Mouse (Mus musculus) adipose tissue, adult 10 weeks (tissue): ENCODE results near the gene Cdc45. TPM values are rescaled to one million over a fixed set of nuclear protein-coding genes. Genes with fewer than 3 reads are reported as not detected.

Experiments used
- polyA plus RNA-seq: library from polyadenylated mRNA; stranded (reverse); fragments of 350-450 nt; fragmentation: Illumina TruSeq; extraction: RNeasy Lipid Tissue Mini Kit (QIAGEN cat#74804); gene quantifications from one replicate; pipeline ENCODE4 v1.2.3, GENCODE M21; 2014; ENCODE audit warnings: low read depth, low replicate concordance

Cdc45 gene
- polyA plus RNA-seq: 5.4 TPM

DNA sequence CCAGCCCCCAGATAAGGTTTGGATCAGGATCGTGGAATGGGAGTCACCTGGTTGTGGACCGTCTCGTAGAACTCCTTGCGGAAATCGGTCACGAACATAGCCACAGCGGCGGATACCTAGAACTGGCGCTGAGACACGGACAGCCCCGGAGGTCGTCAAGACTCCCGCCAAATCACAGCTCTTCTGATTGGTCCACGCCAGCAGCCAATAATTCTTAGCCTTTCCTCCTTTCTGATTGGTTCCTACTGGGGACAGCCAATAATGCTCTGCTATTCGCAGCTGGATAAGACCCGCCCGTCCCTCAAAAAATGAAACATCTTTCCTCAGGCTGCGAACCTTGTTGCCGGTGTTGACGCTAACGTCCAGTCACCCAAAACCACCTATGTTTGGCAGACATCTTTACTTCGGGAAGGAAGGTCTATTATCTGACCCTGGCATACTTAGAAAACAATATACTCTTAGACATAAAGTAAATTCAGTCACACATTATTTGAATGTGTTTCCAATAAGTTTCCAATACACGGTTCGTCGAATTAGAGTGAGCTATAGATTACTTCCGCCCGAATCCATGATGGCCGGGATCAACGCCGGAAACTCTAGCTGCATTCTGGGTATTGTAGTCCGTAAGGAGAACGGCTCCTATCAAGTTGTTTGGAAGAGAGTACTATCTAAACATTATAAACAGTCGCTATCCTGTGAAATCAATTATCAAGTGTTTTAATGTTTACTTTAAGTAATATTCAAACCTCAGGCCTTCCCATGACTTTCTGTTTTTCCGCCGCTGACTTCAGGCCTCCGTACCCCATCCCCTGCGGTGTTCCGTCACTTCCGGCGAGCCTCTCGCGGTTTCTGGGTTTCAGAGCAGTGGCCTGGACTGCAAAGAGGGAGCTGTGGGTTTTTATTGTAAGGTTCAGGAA is at the start of gene Cdc45, which contains the start of gene Ufd1:
TSS of gene Cdc45 (minus strand) at position 520 of the 917 bp plus-strand sequence.
TSS of gene Ufd1 (plus strand) at position 312 of the 917 bp plus-strand sequence.

DNA sequence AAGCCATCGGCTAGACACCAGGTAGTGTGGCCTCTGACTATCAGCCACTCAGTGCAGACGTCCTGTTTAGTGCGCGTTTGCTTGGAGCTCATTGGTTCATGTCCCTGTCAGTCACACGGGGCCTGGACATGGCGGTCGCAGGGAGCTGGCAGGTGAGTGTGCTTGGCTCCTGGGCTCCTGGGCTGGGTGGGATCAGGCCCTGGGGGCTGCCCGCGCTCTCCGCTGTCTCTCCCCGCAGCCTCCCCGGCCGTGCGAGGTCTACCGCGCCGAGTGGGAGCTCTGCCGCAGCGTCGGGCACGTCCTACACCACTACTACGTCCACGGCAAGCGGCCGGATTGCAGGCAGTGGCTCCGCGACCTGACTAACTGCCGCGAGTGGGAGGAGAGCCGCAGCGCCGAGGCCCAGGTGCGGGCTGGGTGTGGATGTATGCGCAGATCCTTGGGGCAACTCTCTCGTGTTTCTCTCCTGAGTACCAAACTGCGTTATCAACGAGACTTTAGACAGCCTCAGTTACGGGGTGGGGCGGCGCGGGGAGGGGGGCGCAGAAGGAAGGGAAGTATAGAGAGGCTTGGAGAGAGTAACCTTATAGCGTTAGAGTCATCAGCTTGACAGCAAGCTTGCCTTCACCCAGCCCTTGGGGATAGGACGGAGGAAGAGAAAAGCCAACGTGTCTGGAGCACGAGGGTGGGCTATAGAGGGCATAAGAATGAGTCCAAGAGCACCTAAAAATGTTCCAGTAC is 24.9 kb upstream of the Cdc45 start, which contains the start of the genes 2510002D24Rik and Gm28539:
TSS of gene 2510002D24Rik (plus strand) at position 111 of the 741 bp plus-strand sequence.
TSS of gene Gm28539 (plus strand) at position 117 of the 741 bp plus-strand sequence.

DNA sequence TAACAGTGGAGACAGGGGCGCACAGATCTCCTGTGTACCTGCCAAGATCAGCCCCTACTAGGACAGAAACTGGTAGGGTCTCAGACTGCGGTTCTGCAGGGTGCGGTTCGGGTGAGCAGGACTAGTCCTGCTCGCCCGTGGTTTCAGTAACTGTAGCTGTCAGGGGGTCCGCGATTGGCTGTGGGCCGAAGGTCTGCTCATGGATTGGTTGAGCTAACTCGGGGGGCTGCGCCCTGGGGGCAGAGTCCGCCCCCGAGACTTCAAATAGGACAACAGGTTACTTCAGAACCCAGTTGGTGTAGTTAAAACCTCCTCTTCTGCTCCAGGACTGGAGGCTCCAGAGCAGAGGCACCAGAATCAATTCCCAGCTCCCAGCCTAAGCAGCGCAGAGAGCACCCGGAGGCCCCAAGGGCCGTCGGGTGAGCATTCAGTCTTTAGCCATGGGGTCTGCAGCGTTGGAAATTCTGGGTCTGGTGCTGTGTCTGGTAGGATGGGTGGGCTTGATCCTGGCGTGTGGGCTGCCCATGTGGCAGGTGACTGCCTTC is 35.2 kb downstream of the Cdc45 start, which contains the start of gene Cldn5:
TSS of gene Cldn5 (plus strand) at position 292 of the 545 bp plus-strand sequence.

Other genes with a start within 250 kb of the Cdc45 start
- gene Tbx1, start 221.3 kb downstream of the Cdc45 start, polyA plus RNA-seq: 0.97 TPM
- not detected for gene Gp1bb, start 189.6 kb downstream of the Cdc45 start, polyA plus RNA-seq
- 4.1 TPM for gene Gm49601, start 185.6 kb downstream of the Cdc45 start, polyA plus RNA-seq
- 12.1 TPM for gene Sept5, start 182.0 kb downstream of the Cdc45 start, polyA plus RNA-seq
- 57.1 TPM for gene Cldn5, start 35.1 kb downstream of the Cdc45 start, polyA plus RNA-seq
- 67.3 TPM for gene Ufd1, start 208 bp downstream of the Cdc45 start, polyA plus RNA-seq
- gene 2510002D24Rik, start 24.6 kb upstream of the Cdc45 start, polyA plus RNA-seq: 29.8 TPM
- 1.3 TPM for gene Gm28539, start 24.6 kb upstream of the Cdc45 start, polyA plus RNA-seq
- gene Mrpl40, start 64.9 kb upstream of the Cdc45 start, polyA plus RNA-seq: 41.3 TPM
- 32.9 TPM for gene Hira, start 65.0 kb upstream of the Cdc45 start, polyA plus RNA-seq